Mouse (Mus musculus) heart, adult 2 months (tissue): ENCODE data around the gene Rhbdf2. TPM values are rescaled to one million over a fixed set of nuclear protein-coding genes. Genes with fewer than 3 reads are reported as not detected.
A peak's percentile ranks its signal among the peaks of the same experiment; 100 is the strongest.
"Not testable (repeated sequence)": the region's sequence is repeated elsewhere in the genome, so short reads cannot be mapped to it uniquely, and the experiment has no call there.

Experiments
- DNase-seq, 2 experiments: peaks; one replicate each; pipeline ENCODE4 v3.0.0; 2021
- H3K27ac ChIP-seq: fragments of 200-600 bp; 2 replicates; pipeline ENCODE4 v1.8.1; 2022
- H3K27me3 ChIP-seq: fragments of 200-500 bp; 2 replicates; pipeline ENCODE4 v1.6.1; 2012; ENCODE audit warnings: mild to moderate bottlenecking, low read length, inconsistent platforms, mixed read lengths; ENCODE audit not compliant: control insufficient read depth, insufficient read depth
- H3K36me3 ChIP-seq: fragments of 200-500 bp; 2 replicates; pipeline ENCODE4 v1.6.1; 2012; ENCODE audit warnings: low read length, inconsistent platforms; ENCODE audit not compliant: control insufficient read depth, insufficient read depth
- H3K4me1 ChIP-seq: fragments of 200-500 bp; 2 replicates; pipeline ENCODE4 v1.6.1; 2011; ENCODE audit warnings: low read length; ENCODE audit not compliant: control insufficient read depth, insufficient read depth
- H3K4me3 ChIP-seq: fragments of 200-600 bp; 2 replicates; pipeline ENCODE4 v1.8.1; 2022
- H3K79me2 ChIP-seq: fragments of 200-500 bp; replicated peaks from 2 replicates; pipeline ENCODE4 v1.6.1; 2012; ENCODE audit warnings: mild to moderate bottlenecking, inconsistent platforms, low read length, moderate library complexity, mixed read lengths; ENCODE audit not compliant: control insufficient read depth, insufficient read depth
- H3K9ac ChIP-seq: fragments of 200-500 bp; 2 replicates; pipeline ENCODE4 v1.6.1; 2012; ENCODE audit warnings: low read depth, mild to moderate bottlenecking, control low read depth, inconsistent platforms, low read length, mixed read lengths
- CTCF ChIP-seq: fragments of 200-600 bp; IDR thresholded peaks from 2 replicates; pipeline ENCODE4 v1.8.1; 2022; ENCODE audit warnings: antibody characterized with exemption, mild to moderate bottlenecking, moderate library complexity
- EP300 ChIP-seq: fragments of 200-500 bp; IDR thresholded peaks from 2 replicates; pipeline ENCODE4 v1.6.1; 2011; ENCODE audit warnings: low read depth, low read length, control low read depth; ENCODE audit not compliant: insufficient read depth
- POLR2A ChIP-seq: fragments of 200-500 bp; IDR thresholded peaks from 2 replicates; pipeline ENCODE4 v1.6.1; 2011; ENCODE audit warnings: mild to moderate bottlenecking, low read depth, low read length, control low read depth; ENCODE audit not compliant: insufficient read depth
- WGBS: fragments of 180-500 bp; shearing (Covaris S2); methylation state at CpG from one replicate; pipeline ENCODE4 v1.1.7; 2018; 5-methylcytosine and 5-hydroxymethylcytosine counted together
- intact Hi-C: fragments of 180-260 bp; cut with DNase I; formaldehyde crosslinking; loops from one replicate; pipeline ENCODE4 v1.15.1; 2025
- polyA plus RNA-seq: library from polyadenylated mRNA; depleted of rRNA; stranded (reverse); fragments of >200 nt; gene quantifications from 2 replicates; pipeline ENCODE4 v1.2.3, GENCODE M21; 2012
- total RNA-seq, 2 experiments: library from RNA; stranded (reverse); gene quantifications; 2 replicates each; pipeline ENCODE4 v1.2.3; 2021

Rhbdf2 gene
- total and polyA plus RNA-seq, 3 experiments: 10.8 to 19.2 (median 11.2) TPM

- H3K9ac ChIP-seq, H3K36me3 ChIP-seq, DNase-seq, intact Hi-C loops, H3K27me3 ChIP-seq, H3K27ac ChIP-seq, H3K4me3 ChIP-seq, H3K79me2 ChIP-seq, H3K4me1 ChIP-seq: not testable (repeated sequence)
- 73% methylated on average over 8 of the region's 8 CpGs for WGBS
- peak; percentile 58 for TF ChIP-seq CTCF
Observed at GRCm38 (mm10) chr11:116636607-116637006, 9.8 kb upstream of the Rhbdf2 start.

GRCm38 (mm10) chr11:116632962-116633361 is 6.1 kb upstream of the Rhbdf2 start:
- no peaks in the 10 kb centered on the region for H3K27me3 ChIP-seq
- no peak overlapping the region for H3K27ac ChIP-seq
- H3K4me3 ChIP-seq: no peak overlapping the region
- DNase-seq: no peak
- H3K9ac ChIP-seq: no peak overlapping the region
- WGBS: 75% methylated on average over 10 of the region's 10 CpGs
- intact Hi-C loops: no loop called here
- TF ChIP-seq CTCF (no peak), EP300 (no peak), POLR2A (no peak)
- no peaks in the 10 kb centered on the region for H3K4me1 ChIP-seq
- H3K36me3 ChIP-seq: no peaks in the 10 kb centered on the region
- H3K79me2 ChIP-seq: no peaks in the 10 kb centered on the region

- Histone ChIP-seq H3K4me1 (0 out of 2 replicates have a peak, but pooled peaks cover 1% of the 10 kb centered on the region), H3K36me3 (no peaks in the 10 kb centered on the region), H3K27me3 (no peaks in the 10 kb centered on the region), H3K4me3 (no peak overlapping the region), H3K27ac (peak overlapping the region; percentile 5; the same call in 1 of the 2 replicates), H3K9ac (no peak overlapping the region), H3K79me2 (no peaks in the 10 kb centered on the region)
- DNase-seq: no peak
- 30% methylated on average over 12 of the region's 12 CpGs for whole genome bisulfite sequencing
- intact Hi-C loops: no loop called here
- no peak for TF ChIP-seq EP300
- no peak for TF ChIP-seq CTCF
- TF ChIP-seq POLR2A: no peak
Observed at GRCm38 (mm10) chr11:116630171-116630965, 3.5 kb upstream of the Rhbdf2 start.

- Histone ChIP-seq H3K4me1 (peaks cover 3% of the 10 kb centered on the region; the same call in 1 of the 2 replicates), H3K27me3 (no peaks in the 10 kb centered on the region), H3K79me2 (no peaks in the 10 kb centered on the region), H3K4me3 (no peak overlapping the region), H3K36me3 (no peaks in the 10 kb centered on the region), H3K9ac (no peak overlapping the region), H3K27ac (peak overlapping the region; percentile 17)
- TF ChIP-seq POLR2A: no peak
- no peak for TF ChIP-seq EP300
- TF ChIP-seq CTCF: no peak
- intact Hi-C loops: loop anchor here (1.0 to 5.0 kb wide), 4 partner anchors 26 to 137 kb away; partner anchors contain the start of gene Prpsap1
- WGBS: 80% methylated on average over 6 of the region's 6 CpGs
- DNase-seq: no peak
Observed at GRCm38 (mm10) chr11:116629472-116629871, 2.7 kb upstream of the Rhbdf2 start.

GRCm38 (mm10) chr11:116628712-116629111 is 1.9 kb upstream of the Rhbdf2 start:
- peak; percentile 84 to 86 for DNase-seq
- Histone ChIP-seq H3K4me1 (peaks cover 5% of the 10 kb centered on the region; the same call in 1 of the 2 replicates), H3K27me3 (no peaks in the 10 kb centered on the region), H3K4me3 (no peak overlapping the region), H3K9ac (no peak overlapping the region), H3K27ac (peak overlapping the region; percentile 20), H3K79me2 (no peaks in the 10 kb centered on the region), H3K36me3 (no peaks in the 10 kb centered on the region)
- TF ChIP-seq EP300: peak; percentile 96
- TF ChIP-seq CTCF: peak; percentile 97; the same call in 1 of the 2 replicates
- TF ChIP-seq POLR2A: no peak
- intact Hi-C loops: loop anchor here (1.0 to 5.0 kb wide), 4 partner anchors 25 to 136 kb away; partner anchors contain the start of gene Prpsap1
- WGBS: 48% methylated on average over 9 of the region's 9 CpGs
